29 mouse cellular contexts compared by ENCODE assay signal in the genomic region with DNA sequence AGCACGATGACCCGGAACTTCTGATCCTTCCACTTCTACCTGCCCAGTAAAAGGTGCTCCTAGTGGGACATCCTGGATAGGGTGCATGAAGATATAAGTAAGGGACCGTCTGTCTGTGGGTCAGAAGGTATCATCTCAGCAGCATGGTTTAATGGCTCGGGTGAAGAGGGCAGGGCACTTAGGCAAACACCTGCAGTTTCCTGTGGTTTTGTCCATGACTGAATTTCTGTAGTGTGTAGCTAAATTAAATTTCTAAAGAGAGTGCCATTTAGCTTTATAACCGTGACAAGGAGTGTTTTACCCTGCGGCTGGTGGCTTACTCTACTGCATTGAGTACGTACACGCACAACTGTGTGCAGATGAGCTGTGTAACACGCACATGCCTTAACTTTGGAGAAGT. TPM values are rescaled to one million over a fixed set of nuclear protein-coding genes. Genes with fewer than 3 reads are reported as not detected.
A peak's percentile ranks its signal among the peaks of the same experiment; 100 is the strongest.
DNase-seq lines count a peak whose midpoint lies in the region; ATAC-seq lines count a peak whose summit lies in the region.
"Had no signal": no experiment of that assay in that cellular context is flagged by ENCODE, and none has a peak within 500 bp of the region (broad histone marks: within the 10 kb centered on the region; RNA-seq: fewer than 3 reads in every experiment).

No protein-coding gene starts in this region.

- no peak overlapping the region for H3K9ac ChIP-seq in neural tube, embryonic 11.5 days (ENCODE audit: low read length)
- no peak overlapping the region for H3K9ac ChIP-seq in neural tube, embryonic 15.5 days (replicated peaks)
- H3K9ac ChIP-seq: embryonic facial prominence, embryonic 13.5 days; embryonic facial prominence, embryonic 15.5 days; forebrain, embryonic 12.5 days had no signal

- no peaks in the 10 kb centered on the region for H3K9me3 ChIP-seq in neural tube, embryonic 11.5 days (ENCODE audit: control insufficient read depth, low read length)
- H3K9me3 ChIP-seq in neural tube, embryonic 15.5 days (replicated peaks): no peaks in the 10 kb centered on the region
- H3K9me3 ChIP-seq: embryonic facial prominence, embryonic 13.5 days; embryonic facial prominence, embryonic 15.5 days; forebrain, embryonic 10.5 days; forebrain, embryonic 12.5 days; G1E had no signal

- H3K27ac ChIP-seq in neural tube, embryonic 11.5 days (ENCODE audit: low read depth, low read length): no peak overlapping the region
- no peak overlapping the region for H3K27ac ChIP-seq in neural tube, embryonic 15.5 days (replicated peaks)
- H3K27ac ChIP-seq: embryonic facial prominence, embryonic 13.5 days; embryonic facial prominence, embryonic 15.5 days; forebrain, embryonic 10.5 days; forebrain, embryonic 12.5 days had no signal

- no peak overlapping the region for H3K4me3 ChIP-seq in neural tube, embryonic 11.5 days (ENCODE audit: low read depth, low read length)
- no peak overlapping the region for H3K4me3 ChIP-seq in neural tube, embryonic 15.5 days (replicated peaks)
- H3K4me3 ChIP-seq: embryonic facial prominence, embryonic 13.5 days; embryonic facial prominence, embryonic 15.5 days; erythroblast, embryonic 14.5 days; forebrain, embryonic 10.5 days; forebrain, embryonic 12.5 days had no signal

- 94% methylated on average over 9 of the region's 9 CpGs for WGBS in neural tube, embryonic 11.5 days
- WGBS in neural tube, embryonic 15.5 days: 85% methylated on average over 9 of the region's 9 CpGs

- DNase-seq in neural tube, embryonic 11.5 days (ENCODE audit: low spot score): peak; percentile 1
- DNase-seq in spleen, postnatal 36 days (ENCODE audit: low spot score in 2 of 2): peak; percentile 32 to 43
- no peak for DNase-seq in spleen, adult 18-20 months
- no peak for DNase-seq in lung, postnatal 10 days
- DNase-seq: adrenal gland, adult 8-10 months; adrenal gland, postnatal 14 days; adrenal gland, postnatal 36 days; cerebellum, adult 11-12 months; cerebellum, adult 2 months; cerebellum, adult 9-11 months; cerebellum, postnatal 14 days; cerebellum, postnatal 36 days; embryo, embryonic 11 days had no signal

- H3K4me2 ChIP-seq in neural tube, embryonic 11.5 days (ENCODE audit: low read depth): no peak overlapping the region
- no peak overlapping the region for H3K4me2 ChIP-seq in neural tube, embryonic 15.5 days
- H3K4me2 ChIP-seq: embryonic facial prominence, embryonic 13.5 days; embryonic facial prominence, embryonic 15.5 days; forebrain, embryonic 12.5 days had no signal

- H3K36me3 ChIP-seq in neural tube, embryonic 11.5 days (ENCODE audit: control insufficient read depth, insufficient read depth, low read length): peaks cover 7% of the 10 kb centered on the region
- peaks cover 5% of the 10 kb centered on the region; the same call in 1 of the 2 replicates for H3K36me3 ChIP-seq in neural tube, embryonic 15.5 days

- ATAC-seq in neural tube, embryonic 11.5 days (ENCODE audit: insufficient read depth, low FRiP score, low TSS enrichment): no peak
- ATAC-seq in neural tube, embryonic 15.5 days (ENCODE audit: low FRiP score): no peak
- ATAC-seq in neutrophil, adult 5-6 weeks (ENCODE audit: extremely low read depth, insufficient number of reproducible peaks, low FRiP score, poor library complexity, severe bottlenecking): peak; percentile 57
- ATAC-seq in megakaryocyte-erythroid progenitor cell, adult 5-6 weeks (replicated peaks; ENCODE audit: low FRiP score, low TSS enrichment, poor library complexity, severe bottlenecking): no peak
- ATAC-seq: activated CD4-positive, CD25-positive, alpha-beta regulatory T cell, adult 4 months; CD4-positive, CD25-positive, alpha-beta regulatory T cell, adult 4 months; forebrain, embryonic 14.5 days; forebrain, embryonic 16.5 days; Patski had no signal

- H3K27me3 ChIP-seq in neural tube, embryonic 11.5 days (ENCODE audit: control insufficient read depth, insufficient read depth, low read length): no peaks in the 10 kb centered on the region
- H3K27me3 ChIP-seq in neural tube, embryonic 15.5 days (replicated peaks): no peaks in the 10 kb centered on the region
- H3K27me3 ChIP-seq: CH12.LX; embryonic facial prominence, embryonic 13.5 days; embryonic facial prominence, embryonic 15.5 days; forebrain, embryonic 12.5 days; Patski had no signal

- no peaks in the 10 kb centered on the region for H3K4me1 ChIP-seq in neural tube, embryonic 11.5 days (ENCODE audit: control insufficient read depth, insufficient read depth, low read length)
- H3K4me1 ChIP-seq in neural tube, embryonic 15.5 days: no peaks in the 10 kb centered on the region
- H3K4me1 ChIP-seq: embryonic facial prominence, embryonic 13.5 days; embryonic facial prominence, embryonic 15.5 days; forebrain, embryonic 10.5 days; forebrain, embryonic 12.5 days had no signal

RNA-seq across cellular contexts. Expression of a gene that starts 15.6 kb away (rescaled TPM):
- 13.6 and 15.8 TPM in 2 replicates for polyA plus RNA-seq in neural tube, embryonic 11.5 days (2014; fragmentation: Nextera tagmentation; extraction: Ambion mirVana)
- polyA plus RNA-seq in neural tube, embryonic 15.5 days (2015; fragmentation: Nextera tagmentation; extraction: Ambion mirVana): 11.1 and 11.6 TPM in 2 replicates
- 11.2 TPM in 2 replicates for total RNA-seq in neutrophil, adult 5-6 weeks (2017)
- 15.0 and 22.3 TPM in 2 replicates for total RNA-seq in megakaryocyte-erythroid progenitor cell, adult 5-6 weeks (2014; fragmentation: Nextera tagmentation)
- 5.7 and 11.0 TPM in 2 replicates for total RNA-seq in megakaryocyte-erythroid progenitor cell, adult 5-6 weeks (2017)

RNA-seq across cellular contexts. Expression of a gene that starts 15.7 kb away (rescaled TPM):
- 717 and 722 TPM in 2 replicates for polyA plus RNA-seq in neural tube, embryonic 11.5 days (2014; fragmentation: Nextera tagmentation; extraction: Ambion mirVana)
- polyA plus RNA-seq in neural tube, embryonic 15.5 days (2015; fragmentation: Nextera tagmentation; extraction: Ambion mirVana): 473 and 502 TPM in 2 replicates
- total RNA-seq in neutrophil, adult 5-6 weeks (2017): 164 and 183 TPM in 2 replicates
- 506 and 590 TPM in 2 replicates for total RNA-seq in megakaryocyte-erythroid progenitor cell, adult 5-6 weeks (2014; fragmentation: Nextera tagmentation)
- total RNA-seq in megakaryocyte-erythroid progenitor cell, adult 5-6 weeks (2017): 614 and 625 TPM in 2 replicates

RNA-seq across cellular contexts. Expression of a gene that starts 52.1 kb away (rescaled TPM):
- polyA plus RNA-seq in neural tube, embryonic 11.5 days (2014; fragmentation: Nextera tagmentation; extraction: Ambion mirVana): 1.9 and 2.2 TPM in 2 replicates
- polyA plus RNA-seq in neural tube, embryonic 15.5 days (2015; fragmentation: Nextera tagmentation; extraction: Ambion mirVana): 6.9 and 7.7 TPM in 2 replicates
- not detected in 2 replicates for total RNA-seq in neutrophil, adult 5-6 weeks (2017)
- not detected in 2 replicates for total RNA-seq in megakaryocyte-erythroid progenitor cell, adult 5-6 weeks (2014; fragmentation: Nextera tagmentation)
- not detected in 2 replicates for total RNA-seq in megakaryocyte-erythroid progenitor cell, adult 5-6 weeks (2017)
- total RNA-seq: CH12.LX; common myeloid progenitor, adult 5-6 weeks; G1E had no signal
- polyA plus RNA-seq: CD4-positive, CD25-positive, alpha-beta regulatory T cell, adult 4 months; erythroblast, embryonic 14.5 days; G1E had no signal

Comparison
In these comparisons a context has a peak if more than half of its experiments do, and no peak if none do; other contexts are left out.
1. DNase-seq: peak in neural tube, embryonic 11.5 days (single experiment) and spleen, postnatal 36 days (2 of 2); none in spleen, adult 18-20 months (0 of 2) and lung, postnatal 10 days (single experiment).